Mouse (Mus musculus): ENCODE results near the gene Rps19bp1. TPM values are rescaled to one million over a fixed set of nuclear protein-coding genes. Genes with fewer than 3 reads are reported as not detected.
A peak's percentile ranks its signal among the peaks of the same experiment; 100 is the strongest.

Gene Rps19bp1
- 70.6 and 70.7 TPM in 2 replicates for polyA plus RNA-seq (2015; fragmentation: Nextera tagmentation; extraction: Ambion mirVana)

DNA sequence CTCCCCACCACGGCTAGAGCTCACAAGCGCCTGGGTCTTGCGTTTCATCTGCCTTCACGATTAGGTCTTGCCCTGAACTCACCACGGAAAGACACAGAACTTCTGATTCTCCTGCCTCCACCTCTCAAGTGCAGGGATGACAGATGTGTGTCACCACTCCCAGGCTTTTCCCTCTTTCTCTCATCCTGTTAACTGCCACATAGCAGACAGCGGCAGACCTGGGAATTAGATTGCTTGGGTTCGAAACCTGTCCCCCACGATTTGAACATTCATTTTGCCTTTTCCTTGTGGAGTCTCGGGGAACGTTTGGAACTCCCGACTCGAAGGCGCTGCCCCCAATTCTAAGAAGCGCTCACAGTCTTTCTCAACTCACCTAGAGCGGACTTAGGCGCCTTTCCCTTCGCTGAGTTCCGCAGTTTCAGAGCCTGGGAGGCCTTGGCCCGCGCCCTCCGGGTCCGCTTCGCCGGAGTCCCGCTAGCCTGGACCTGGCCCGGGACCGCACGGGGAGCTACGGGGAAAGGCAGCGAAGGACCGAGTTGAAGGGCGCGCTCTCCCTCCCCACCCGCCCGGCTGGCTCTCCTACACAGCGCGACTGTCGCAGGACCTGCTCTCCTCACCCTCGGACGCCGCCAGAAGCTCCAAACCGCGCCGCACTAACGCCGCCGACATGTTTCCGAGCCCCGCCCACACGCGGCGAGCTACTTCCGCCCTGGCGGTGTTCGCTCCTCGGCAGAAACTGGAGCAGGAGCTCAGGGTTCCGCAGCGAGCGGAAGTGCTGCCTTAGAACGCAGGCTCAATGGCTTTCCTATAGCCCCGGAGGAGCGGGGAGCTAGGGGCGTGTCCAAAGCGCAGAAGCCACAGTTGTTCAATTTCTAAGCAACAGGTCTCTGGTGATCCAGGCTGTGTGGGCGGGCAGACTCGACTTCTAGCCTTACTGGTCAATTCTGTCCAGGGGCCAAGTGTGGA is at the start of gene Rps19bp1:
Rps19bp1 (minus strand) TSS at position 706 of the 966 bp plus-strand sequence.
- Histone ChIP-seq H3K27ac (ENCODE audit: low read depth, low read length) (peak within 1 kb of the TSS; percentile 68), H3K4me1 (ENCODE audit: control insufficient read depth, insufficient read depth, low read depth, low read length) (peaks cover 12% of the 10 kb centered on the region), H3K36me3 (ENCODE audit: control insufficient read depth, insufficient read depth, low read length) (peaks cover 8% of the 10 kb centered on the region; the same call in 1 of the 2 replicates), H3K9ac (ENCODE audit: low read depth, low read length) (peak within 1 kb of the TSS; percentile 92), H3K27me3 (replicated peaks; ENCODE audit: control insufficient read depth, insufficient read depth, low read length) (no peaks in the 10 kb centered on the region), H3K4me3 (ENCODE audit: low read length) (peak within 1 kb of the TSS; percentile 92), H3K4me2 (ENCODE audit: low read length) (peak within 1 kb of the TSS; percentile 83), H3K9me3 (ENCODE audit: control insufficient read depth, low read length) (no peaks in the 10 kb centered on the region)
- ATAC-seq, result peak; percentile 88
- WGBS, result 2% methylated on average over 60 of the region's 66 CpGs

- 57% methylated on average over 8 of the region's 8 CpGs for WGBS
- Histone ChIP-seq H3K4me1 (ENCODE audit: control insufficient read depth, insufficient read depth, low read depth, low read length) (no peaks in the 10 kb centered on the region), H3K4me3 (ENCODE audit: low read length) (no peak overlapping the region), H3K27ac (ENCODE audit: low read depth, low read length) (no peak overlapping the region), H3K36me3 (ENCODE audit: control insufficient read depth, insufficient read depth, low read length) (no peaks in the 10 kb centered on the region), H3K9me3 (ENCODE audit: control insufficient read depth, low read length) (no peaks in the 10 kb centered on the region), H3K9ac (ENCODE audit: low read depth, low read length) (no peak overlapping the region), H3K27me3 (replicated peaks; ENCODE audit: control insufficient read depth, insufficient read depth, low read length) (no peaks in the 10 kb centered on the region; the same call in 1 of the 2 replicates), H3K4me2 (ENCODE audit: low read length) (no peak overlapping the region)
- no peak for ATAC-seq
Measured at GRCm38 (mm10) chr15:80306146-80306545, 42.0 kb upstream of the Rps19bp1 start.

DNA sequence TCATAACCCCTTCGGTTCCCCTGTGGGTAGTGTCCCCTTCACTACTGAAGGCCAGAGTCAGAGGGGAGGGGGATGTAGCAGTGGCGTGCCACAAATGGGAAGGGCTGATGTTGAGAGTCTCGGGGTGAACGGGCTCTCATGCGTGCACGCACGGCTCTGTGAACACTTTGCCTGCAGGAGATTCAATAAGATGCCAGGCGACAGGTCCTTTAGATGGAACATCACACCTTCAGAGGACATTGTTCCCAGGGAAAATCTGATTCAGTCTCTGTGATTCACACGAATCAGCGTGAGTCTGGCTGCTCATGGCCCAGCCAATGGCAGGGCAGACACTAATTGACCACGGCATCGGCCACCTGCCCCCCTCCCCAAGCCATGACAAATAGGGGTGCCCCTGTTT is 40.1 kb upstream of the Rps19bp1 start:
- Histone ChIP-seq H3K9me3 (ENCODE audit: control insufficient read depth, low read length) (no peaks in the 10 kb centered on the region), H3K27ac (ENCODE audit: low read depth, low read length) (no peak overlapping the region), H3K9ac (ENCODE audit: low read depth, low read length) (no peak overlapping the region; the same call in 1 of the 2 replicates), H3K36me3 (ENCODE audit: control insufficient read depth, insufficient read depth, low read length) (no peaks in the 10 kb centered on the region), H3K4me2 (ENCODE audit: low read length) (no peak overlapping the region), H3K27me3 (replicated peaks; ENCODE audit: control insufficient read depth, insufficient read depth, low read length) (no peaks in the 10 kb centered on the region; the same call in 1 of the 2 replicates), H3K4me3 (ENCODE audit: low read length) (no peak overlapping the region), H3K4me1 (ENCODE audit: control insufficient read depth, insufficient read depth, low read depth, low read length) (no peaks in the 10 kb centered on the region)
- 71% methylated on average over 12 of the region's 12 CpGs for WGBS
- ATAC-seq, result peak; percentile 24; the same call in 1 of the 2 replicates

DNA sequence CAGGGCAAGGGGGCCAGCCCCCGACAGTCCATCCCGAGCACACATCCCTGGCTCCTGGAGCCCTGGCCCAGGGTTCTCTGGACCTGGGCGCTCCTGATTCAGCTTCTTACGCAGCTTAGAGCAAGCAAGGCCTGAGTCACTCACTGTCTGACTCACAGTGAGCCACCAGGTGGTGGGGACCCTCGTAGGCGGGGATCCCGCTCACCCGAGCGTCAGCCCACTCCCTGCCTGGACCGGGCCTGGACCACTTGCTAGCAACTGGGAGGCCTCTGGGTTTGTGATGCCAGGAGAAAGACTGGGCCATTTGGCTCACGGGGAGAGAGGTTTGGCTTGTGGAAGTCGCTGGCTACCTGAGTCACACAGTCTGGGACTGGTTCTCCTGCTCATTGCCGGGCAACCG is 39.7 kb upstream of the Rps19bp1 start:
- no peak overlapping the region for H3K27ac ChIP-seq (ENCODE audit: low read depth, low read length)
- peak; percentile 34; the same call in 1 of the 2 replicates for ATAC-seq
- H3K9ac ChIP-seq (ENCODE audit: low read depth, low read length), result no peak overlapping the region; the same call in 1 of the 2 replicates
- no peaks in the 10 kb centered on the region; the same call in 1 of the 2 replicates for H3K36me3 ChIP-seq (ENCODE audit: control insufficient read depth, insufficient read depth, low read length)
- no peaks in the 10 kb centered on the region; the same call in 1 of the 2 replicates for H3K27me3 ChIP-seq (replicated peaks; ENCODE audit: control insufficient read depth, insufficient read depth, low read length)
- H3K4me1 ChIP-seq (ENCODE audit: control insufficient read depth, insufficient read depth, low read depth, low read length), result no peaks in the 10 kb centered on the region
- WGBS, result 57% methylated on average over 14 of the region's 14 CpGs
- H3K4me2 ChIP-seq (ENCODE audit: low read length), result no peak overlapping the region
- H3K9me3 ChIP-seq (ENCODE audit: control insufficient read depth, low read length), result no peaks in the 10 kb centered on the region
- no peak overlapping the region for H3K4me3 ChIP-seq (ENCODE audit: low read length)

DNA sequence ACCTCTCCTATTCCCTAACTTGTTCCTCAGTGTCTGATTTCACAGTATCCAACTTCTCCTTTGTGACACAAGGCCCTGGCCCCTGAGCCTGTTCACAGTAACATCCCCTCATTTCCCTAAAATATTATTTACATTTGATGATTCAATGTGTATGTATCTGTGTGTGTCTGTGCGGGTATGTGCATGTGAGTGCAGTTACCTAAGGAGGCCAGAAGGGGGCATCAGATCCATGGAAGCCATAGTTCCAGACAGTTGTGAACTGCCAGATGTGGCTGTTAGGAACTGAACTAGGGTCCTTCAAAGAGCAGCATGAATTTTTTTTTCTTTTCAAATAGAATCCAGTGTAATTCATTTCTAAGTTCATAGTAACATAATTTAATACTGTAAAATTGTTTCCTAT is 33.0 kb upstream of the Rps19bp1 start:
- H3K27ac ChIP-seq (ENCODE audit: low read depth, low read length), result no peak overlapping the region
- no peaks in the 10 kb centered on the region; the same call in 1 of the 2 replicates for H3K27me3 ChIP-seq (replicated peaks; ENCODE audit: control insufficient read depth, insufficient read depth, low read length)
- WGBS, result 97% methylated on average over 1 of the region's 1 CpGs
- H3K4me2 ChIP-seq (ENCODE audit: low read length), result no peak overlapping the region
- H3K4me1 ChIP-seq (ENCODE audit: control insufficient read depth, insufficient read depth, low read depth, low read length), result no peaks in the 10 kb centered on the region
- no peaks in the 10 kb centered on the region for H3K9me3 ChIP-seq (ENCODE audit: control insufficient read depth, low read length)
- ATAC-seq, result no peak
- no peak overlapping the region for H3K4me3 ChIP-seq (ENCODE audit: low read length)
- H3K36me3 ChIP-seq (ENCODE audit: control insufficient read depth, insufficient read depth, low read length), result no peaks in the 10 kb centered on the region; the same call in 1 of the 2 replicates
- H3K9ac ChIP-seq (ENCODE audit: low read depth, low read length), result no peak overlapping the region

DNA sequence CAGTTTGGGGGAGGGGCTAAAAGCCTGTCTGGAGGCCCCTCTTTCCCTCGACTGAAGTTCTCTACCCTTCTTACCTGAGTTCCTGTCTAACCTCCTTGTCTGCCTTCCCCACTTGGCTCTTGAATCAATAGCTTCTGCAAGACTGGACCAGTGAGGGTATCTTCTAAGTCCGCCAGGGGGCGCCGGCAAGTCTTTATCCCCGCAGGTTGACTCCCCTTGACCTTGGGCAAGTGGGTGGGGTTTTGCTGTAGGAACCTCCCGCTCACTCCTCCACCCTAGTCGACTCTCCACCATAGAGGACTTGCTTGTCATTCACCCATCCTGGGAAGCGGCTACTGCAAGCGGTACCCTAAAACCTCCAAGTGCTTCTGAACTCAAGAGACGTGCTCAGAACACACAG is 25.3 kb upstream of the Rps19bp1 start:
- Histone ChIP-seq H3K4me3 (ENCODE audit: low read length) (no peak overlapping the region), H3K27me3 (replicated peaks; ENCODE audit: control insufficient read depth, insufficient read depth, low read length) (peaks cover 15% of the 10 kb centered on the region), H3K9ac (ENCODE audit: low read depth, low read length) (no peak overlapping the region), H3K9me3 (ENCODE audit: control insufficient read depth, low read length) (no peaks in the 10 kb centered on the region), H3K27ac (ENCODE audit: low read depth, low read length) (no peak overlapping the region), H3K4me2 (ENCODE audit: low read length) (peak overlapping the region; percentile 87; the same call in 1 of the 2 replicates), H3K36me3 (ENCODE audit: control insufficient read depth, insufficient read depth, low read length) (no peaks in the 10 kb centered on the region), H3K4me1 (ENCODE audit: control insufficient read depth, insufficient read depth, low read depth, low read length) (peaks cover 8% of the 10 kb centered on the region; the same call in 1 of the 2 replicates)
- ATAC-seq, result no peak
- WGBS, result 4% methylated on average over 10 of the region's 10 CpGs

GRCm38 (mm10) chr15:80288036-80288435 is 23.9 kb upstream of the Rps19bp1 start:
- H3K9me3 ChIP-seq (ENCODE audit: control insufficient read depth, low read length), result no peaks in the 10 kb centered on the region
- peak overlapping the region; percentile 59 for H3K4me3 ChIP-seq (ENCODE audit: low read length)
- peak overlapping the region; percentile 78 for H3K9ac ChIP-seq (ENCODE audit: low read depth, low read length)
- H3K36me3 ChIP-seq (ENCODE audit: control insufficient read depth, insufficient read depth, low read length), result no peaks in the 10 kb centered on the region
- no peak overlapping the region for H3K27ac ChIP-seq (ENCODE audit: low read depth, low read length)
- peak overlapping the region; percentile 87 for H3K4me2 ChIP-seq (ENCODE audit: low read length)
- no peak for ATAC-seq
- H3K4me1 ChIP-seq (ENCODE audit: control insufficient read depth, insufficient read depth, low read depth, low read length), result peaks cover 8% of the 10 kb centered on the region; the same call in 1 of the 2 replicates
- 2% methylated on average over 23 of the region's 23 CpGs for WGBS
- H3K27me3 ChIP-seq (replicated peaks; ENCODE audit: control insufficient read depth, insufficient read depth, low read length), result peaks cover 15% of the 10 kb centered on the region

DNA sequence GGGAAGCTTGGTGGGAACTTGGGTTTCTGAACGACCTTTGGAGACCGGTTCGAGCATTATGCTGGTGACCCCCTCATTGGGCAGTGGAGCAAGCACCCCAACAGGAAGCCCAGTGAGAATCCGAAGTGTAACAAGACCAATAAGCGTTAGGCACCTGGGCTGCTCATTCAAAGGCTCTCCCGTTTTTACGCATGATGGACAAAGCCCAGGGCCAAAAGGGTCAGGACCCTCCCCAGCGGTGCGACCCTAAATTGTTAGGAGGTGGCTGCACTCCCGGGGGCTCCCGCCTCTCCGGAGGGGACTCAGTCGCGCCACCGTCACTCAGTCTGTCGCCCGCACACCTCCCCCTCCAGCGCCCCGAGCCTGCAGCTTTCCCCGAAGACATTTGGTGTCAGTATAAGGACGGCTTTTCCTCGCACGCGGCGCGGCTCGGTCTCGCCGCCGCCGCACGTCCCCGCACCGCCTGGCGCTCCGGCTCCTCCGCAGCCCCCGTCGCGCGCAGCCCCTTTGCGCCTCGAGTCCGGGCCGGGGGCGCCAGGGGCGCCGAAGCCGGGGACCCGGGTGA is 22.8 kb upstream of the Rps19bp1 start, which contains the start of gene Cacna1i:
Cacna1i (plus strand) TSS at position 388 of the 565 bp plus-strand sequence.
- H3K27me3 ChIP-seq (replicated peaks; ENCODE audit: control insufficient read depth, insufficient read depth, low read length), result peaks cover 15% of the 10 kb centered on the region
- 1% methylated on average over 48 of the region's 50 CpGs for WGBS
- H3K4me3 ChIP-seq (ENCODE audit: low read length), result peak within 1 kb of the TSS; percentile 59
- peak; percentile 84 for ATAC-seq
- H3K36me3 ChIP-seq (ENCODE audit: control insufficient read depth, insufficient read depth, low read length), result no peaks in the 10 kb centered on the region
- peaks cover 8% of the 10 kb centered on the region; the same call in 1 of the 2 replicates for H3K4me1 ChIP-seq (ENCODE audit: control insufficient read depth, insufficient read depth, low read depth, low read length)
- no peaks in the 10 kb centered on the region for H3K9me3 ChIP-seq (ENCODE audit: control insufficient read depth, low read length)
- H3K9ac ChIP-seq (ENCODE audit: low read depth, low read length), result peak within 1 kb of the TSS; percentile 78
- H3K4me2 ChIP-seq (ENCODE audit: low read length), result peak within 1 kb of the TSS; percentile 87
- no peak within 1 kb of the TSS; the same call in 1 of the 2 replicates for H3K27ac ChIP-seq (ENCODE audit: low read depth, low read length)

- no peaks in the 10 kb centered on the region for H3K9me3 ChIP-seq (ENCODE audit: control insufficient read depth, low read length)
- peaks cover under 1% of the 10 kb centered on the region for H3K27me3 ChIP-seq (replicated peaks; ENCODE audit: control insufficient read depth, insufficient read depth, low read length)
- WGBS, result 24% methylated on average over 6 of the region's 6 CpGs
Measured at GRCm38 (mm10) chr15:80280646-80281045, 16.5 kb upstream of the Rps19bp1 start.

More at GRCm38 (mm10) chr15:80280646-80281045, 16.5 kb upstream of the Rps19bp1 start:
- ATAC-seq, result no peak
- H3K9ac ChIP-seq (ENCODE audit: low read depth, low read length), result no peak overlapping the region
- H3K4me3 ChIP-seq (ENCODE audit: low read length), result no peak overlapping the region
- H3K4me1 ChIP-seq (ENCODE audit: control insufficient read depth, insufficient read depth, low read depth, low read length), result peaks cover 3% of the 10 kb centered on the region; the same call in 1 of the 2 replicates
- H3K4me2 ChIP-seq (ENCODE audit: low read length), result no peak overlapping the region
- no peaks in the 10 kb centered on the region for H3K36me3 ChIP-seq (ENCODE audit: control insufficient read depth, insufficient read depth, low read length)
- no peak overlapping the region for H3K27ac ChIP-seq (ENCODE audit: low read depth, low read length)

Measured in hindbrain, embryonic 16.5 days (tissue).